Mouse (Mus musculus): ENCODE measurements around the gene Dbnl. TPM values are rescaled to one million over a fixed set of nuclear protein-coding genes. Genes with fewer than 3 reads are reported as not detected.
A peak's percentile ranks its signal among the peaks of the same experiment; 100 is the strongest.

The Dbnl gene
- 10 to 100 TPM; 69.2 to 72.2 TPM for total RNA-seq (2021)

DNA sequence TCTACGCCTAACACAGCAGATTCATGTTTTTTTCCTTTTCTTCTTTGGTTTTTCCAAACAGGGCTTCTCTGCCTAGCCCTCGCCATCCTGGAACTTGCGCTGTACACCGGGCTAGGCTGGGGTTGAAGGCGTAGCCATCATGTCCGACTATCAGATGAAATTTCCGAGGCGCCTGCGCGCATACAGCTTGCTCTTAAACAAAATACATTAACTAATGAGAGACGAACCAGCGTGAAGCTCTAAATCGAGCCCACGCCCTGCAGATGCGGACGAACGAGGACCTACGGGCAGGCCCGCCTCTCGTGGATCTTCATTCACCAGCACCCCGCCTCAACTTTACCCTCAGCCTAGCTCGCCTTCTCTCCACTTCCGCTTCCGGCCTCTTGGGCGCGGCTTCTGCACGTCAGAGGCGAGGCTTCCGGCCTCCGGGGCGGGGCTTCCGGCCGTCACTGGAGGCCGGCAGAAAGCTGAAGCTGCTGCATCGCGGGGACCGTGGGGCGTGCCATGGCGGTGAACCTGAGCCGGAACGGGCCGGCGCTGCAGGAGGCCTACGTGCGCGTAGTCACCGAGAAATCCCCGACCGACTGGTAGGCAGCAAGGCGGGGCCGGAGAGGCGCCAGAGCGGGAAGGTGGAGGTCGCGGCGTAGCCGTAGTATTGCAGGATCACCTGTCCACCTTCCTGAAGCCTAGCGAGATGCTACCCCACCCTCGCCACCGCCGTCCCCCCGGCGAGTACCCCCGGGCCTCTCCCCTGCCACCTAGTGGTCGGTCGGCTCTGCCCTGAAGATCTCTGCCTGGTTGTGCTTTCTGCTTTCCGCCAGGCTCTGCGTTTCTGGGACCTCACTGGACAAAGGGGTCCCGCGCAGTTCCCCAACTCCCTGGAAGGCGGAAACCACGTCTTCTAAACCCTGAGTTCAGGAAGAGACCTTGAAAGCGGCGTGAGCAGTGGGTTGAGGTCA, at the start of gene Dbnl:
Gene Dbnl (plus strand): TSS at position 433 of the 959 bp plus-strand sequence.
- intact Hi-C loops (cut with DNase I), result loop anchor here (5.0 kb wide), 2 partner anchors 49 to 89 kb away; partner anchors contain the start of genes Pold2 and Polm
- DNase-seq (ENCODE audit: low spot score in 2 of 2), result peak; percentile 95 to 96

DNA sequence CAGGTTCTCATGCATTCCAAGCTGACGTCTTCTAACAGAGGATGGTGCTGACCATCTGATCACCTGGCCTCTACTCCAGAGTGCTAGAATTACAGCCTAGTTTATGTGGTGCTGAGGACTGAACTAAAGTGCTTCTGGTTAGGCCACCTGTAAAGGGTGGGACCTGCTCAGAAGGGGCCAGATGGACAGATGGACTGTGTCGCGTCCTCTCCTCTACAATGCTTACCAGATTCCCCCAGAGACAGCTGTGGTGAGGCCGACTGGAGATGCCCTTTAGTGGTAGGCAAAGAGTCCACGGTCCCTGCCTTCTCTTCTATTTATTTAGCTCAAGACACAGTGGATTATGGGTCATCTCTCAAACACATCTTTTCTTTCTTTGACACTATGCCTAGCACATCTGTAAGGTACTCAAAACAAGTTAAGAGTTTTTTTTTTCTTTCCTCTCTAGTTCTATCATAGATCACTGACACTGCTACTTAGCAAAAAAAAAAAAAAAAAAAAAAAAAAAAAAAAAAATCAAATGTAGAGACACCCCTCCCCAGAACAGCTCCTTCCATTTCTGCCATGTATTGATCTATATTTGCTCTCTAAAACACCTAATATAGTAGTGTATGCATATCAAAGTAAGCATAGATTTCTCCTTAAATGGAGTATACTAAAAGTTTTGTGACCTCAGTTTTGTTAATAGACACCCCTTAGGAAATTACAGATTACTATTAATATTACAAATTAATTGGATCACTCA, 49.2 kb upstream of the Dbnl start:
- intact Hi-C loops (cut with DNase I), result no loop called here
- no peak for DNase-seq (ENCODE audit: low spot score in 2 of 2)

DNA sequence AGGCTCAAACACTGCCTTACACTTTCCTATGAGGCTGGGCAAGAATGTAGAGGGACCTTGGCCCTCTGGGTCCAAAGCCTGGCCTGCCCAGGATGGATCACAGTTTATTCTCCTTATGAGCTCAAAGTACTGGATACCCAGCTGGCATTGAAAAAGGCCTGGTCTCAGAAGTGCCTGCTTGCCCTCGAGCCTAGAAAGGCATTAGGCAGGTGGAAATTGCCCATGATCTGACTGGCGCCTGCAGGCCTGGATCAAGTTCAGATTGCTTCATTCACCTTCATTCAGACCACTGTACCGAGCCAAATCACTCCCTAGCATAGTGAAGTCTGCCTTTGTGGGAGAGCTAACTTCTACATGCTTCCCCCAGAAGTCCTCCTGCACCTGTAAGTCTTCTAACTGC, 48.4 kb upstream of the Dbnl start:
- intact Hi-C loops (cut with DNase I), result no loop called here
- DNase-seq (ENCODE audit: low spot score in 2 of 2), result no peak

DNA sequence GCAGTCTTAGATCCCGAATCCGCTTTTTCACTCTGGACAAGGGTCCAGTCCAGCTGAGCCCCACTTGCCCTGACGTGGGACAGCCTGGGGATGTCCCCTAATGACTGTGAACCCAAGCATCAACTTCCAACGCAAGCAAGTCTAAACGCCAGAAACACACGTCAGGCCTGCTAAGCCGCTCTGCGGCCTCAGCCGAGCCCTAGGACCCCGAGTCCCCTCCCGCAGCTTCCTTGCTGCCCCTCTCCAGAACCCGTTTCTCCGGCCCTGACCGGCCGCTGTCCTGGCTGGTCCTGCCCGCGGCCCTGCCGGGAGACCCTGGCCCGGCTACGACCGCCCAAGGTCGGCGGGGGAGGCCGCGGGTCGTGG, 47.7 kb upstream of the Dbnl start:
- DNase-seq (ENCODE audit: low spot score in 2 of 2), result no peak
- intact Hi-C loops (cut with DNase I), result no loop called here

DNA sequence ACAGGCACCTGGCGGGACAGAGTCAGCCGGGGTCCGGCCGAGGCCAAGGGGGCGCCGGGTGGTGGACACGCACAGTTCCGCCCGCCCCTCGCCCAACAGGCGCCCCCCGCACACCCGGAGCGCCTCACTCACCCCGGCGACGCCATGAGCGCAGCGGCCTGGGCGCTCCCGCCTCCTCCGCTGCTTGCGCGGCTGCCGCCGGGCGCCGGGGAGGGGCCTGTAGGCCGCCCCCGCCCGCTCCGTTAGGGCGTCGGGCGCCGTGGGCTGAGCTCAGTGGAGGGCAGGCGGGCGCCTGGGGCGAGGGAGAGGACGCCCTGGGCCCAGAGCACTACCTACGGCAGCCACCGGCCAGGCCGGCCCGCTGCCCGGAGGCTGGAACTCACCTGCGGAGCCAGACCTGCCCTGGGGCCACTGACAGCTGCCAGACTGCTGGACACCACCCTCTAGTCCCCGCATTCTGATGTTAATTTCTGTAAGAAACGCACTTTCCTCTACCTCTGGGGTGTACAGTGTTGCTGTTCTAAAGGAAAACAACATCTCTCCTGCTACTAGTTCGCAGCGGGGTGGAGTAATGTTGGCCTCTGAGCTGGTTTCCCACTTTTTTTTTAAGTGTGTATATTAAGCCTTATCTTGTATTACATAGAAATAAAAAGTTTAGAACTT, 47.2 kb upstream of the Dbnl start:
- intact Hi-C loops (cut with DNase I), result no loop called here
- peak; percentile 72 to 85 for DNase-seq (ENCODE audit: low spot score in 2 of 2)

DNA sequence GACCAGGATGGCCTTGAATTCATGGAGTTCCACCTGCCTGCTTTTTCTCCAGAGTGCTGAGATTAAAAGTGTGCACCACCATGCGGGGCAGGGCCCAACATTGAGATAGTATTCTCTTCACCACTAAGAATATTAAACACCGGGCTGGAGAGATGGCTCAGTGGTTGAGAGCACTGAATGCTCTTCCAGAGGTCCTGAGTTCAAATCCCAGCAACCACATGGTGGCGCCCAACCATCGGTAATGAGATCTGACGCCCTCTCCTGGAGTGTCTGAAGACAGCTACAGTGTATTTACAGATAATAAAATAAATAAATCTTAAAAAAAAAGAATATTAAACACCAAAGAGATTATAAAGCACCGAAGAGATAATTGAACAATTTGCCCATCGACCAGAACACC, 46.2 kb upstream of the Dbnl start:
- intact Hi-C loops (cut with DNase I), result no loop called here
- DNase-seq (ENCODE audit: low spot score in 2 of 2), result no peak

DNA sequence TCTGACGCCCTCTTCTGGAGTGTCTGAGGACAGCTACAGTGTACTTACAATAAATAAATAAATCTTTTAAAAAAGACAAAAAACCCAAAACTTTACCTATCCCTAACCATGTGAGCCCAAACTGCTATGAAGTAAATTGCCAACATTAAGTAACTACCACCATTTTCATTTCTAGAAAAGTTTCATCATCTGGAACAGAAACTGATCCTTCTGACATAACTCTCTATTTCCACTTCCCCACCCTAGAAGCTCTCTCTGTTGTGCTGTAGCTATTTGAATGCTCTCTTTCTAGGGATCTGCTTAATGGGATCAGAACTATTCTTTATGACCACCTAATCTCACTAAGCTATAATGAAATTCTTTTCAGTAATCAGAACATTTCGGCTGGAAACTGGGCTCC, 43.3 kb upstream of the Dbnl start:
- intact Hi-C loops (cut with DNase I), result no loop called here
- no peak for DNase-seq (ENCODE audit: low spot score in 2 of 2)

DNA sequence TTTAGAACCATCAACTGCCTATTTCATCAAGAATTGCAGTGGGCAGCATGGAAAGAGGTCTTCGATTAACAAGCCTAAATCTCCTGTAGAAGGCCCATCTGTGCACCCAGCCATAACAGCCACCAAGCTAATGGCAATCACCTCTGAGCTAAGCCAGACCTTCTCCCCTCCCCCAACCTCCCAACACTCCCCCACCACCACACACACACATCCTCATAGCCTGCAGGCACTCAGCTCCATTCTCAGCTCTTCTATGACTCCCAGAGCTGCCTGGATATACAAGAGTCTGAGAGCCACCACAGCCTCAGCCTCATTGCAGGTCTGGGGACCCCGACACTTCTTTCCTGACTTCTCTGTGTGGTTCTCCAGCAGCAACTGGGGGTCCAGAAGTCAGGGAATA, 34.5 kb upstream of the Dbnl start:
- no peak for DNase-seq (ENCODE audit: low spot score in 2 of 2)
- intact Hi-C loops (cut with DNase I), result no loop called here

DNA sequence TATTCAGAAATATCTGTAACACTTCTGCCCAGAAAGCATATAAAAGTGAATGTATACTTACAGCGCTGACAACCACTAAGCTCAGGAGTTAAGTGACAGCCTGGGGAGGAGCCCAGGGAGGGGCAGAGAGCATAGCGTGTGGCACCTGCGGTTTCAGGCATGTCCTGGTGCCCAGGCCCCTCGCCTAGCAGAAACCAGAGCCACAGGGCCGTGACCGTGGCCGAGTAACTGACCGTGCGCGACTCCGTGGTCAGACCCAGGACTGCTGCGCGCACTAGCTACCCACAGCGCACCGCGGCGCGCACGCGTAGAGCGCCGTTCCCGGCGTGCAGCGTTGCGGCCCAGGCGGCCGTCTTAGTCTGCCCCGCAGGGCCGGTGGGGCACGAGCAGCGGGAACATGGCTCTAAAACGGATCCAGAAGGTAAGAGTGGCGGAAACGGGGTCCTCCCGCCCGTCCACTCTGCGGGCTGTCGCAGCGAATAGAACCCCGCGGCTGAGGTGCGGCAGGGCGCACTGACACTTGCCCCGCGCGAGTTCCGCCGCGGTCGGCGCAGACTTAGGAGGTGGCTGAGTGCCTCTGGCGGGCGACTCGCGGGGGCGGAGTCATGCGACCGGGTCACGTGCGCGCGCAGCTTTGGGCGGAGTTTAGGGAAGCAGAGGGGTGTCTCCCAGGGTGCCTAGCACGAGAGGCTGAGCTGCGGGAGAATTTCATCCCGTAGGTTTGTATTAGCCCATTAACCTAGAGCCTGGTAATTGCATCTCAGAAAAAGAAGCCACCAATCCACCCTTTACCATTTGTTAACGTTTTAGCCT, 26.3 kb upstream of the Dbnl start, which contains the start of gene Urgcp:
Gene Urgcp (minus strand): TSS at position 557 of the 813 bp plus-strand sequence.
- DNase-seq (ENCODE audit: low spot score in 2 of 2), result peak; percentile 93
- intact Hi-C loops (cut with DNase I), result no loop called here

DNA sequence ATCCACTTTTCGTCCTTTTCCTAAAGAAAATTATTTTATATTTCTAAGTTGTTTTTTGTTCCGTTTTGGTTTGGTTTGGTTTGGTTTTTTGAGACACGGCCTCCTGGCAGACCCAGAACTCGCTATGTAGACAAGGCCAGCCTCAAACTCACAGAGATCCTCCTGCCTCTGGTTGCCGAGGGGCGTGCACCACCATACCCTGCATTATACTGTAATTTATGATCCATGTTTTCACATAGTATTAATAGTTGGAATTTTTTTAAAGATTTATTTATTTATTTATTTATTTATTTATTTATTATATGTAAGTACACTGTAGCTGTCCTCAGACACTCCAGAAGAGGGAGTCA, 25.7 kb upstream of the Dbnl start:
- DNase-seq (ENCODE audit: low spot score in 2 of 2), result no peak
- intact Hi-C loops (cut with DNase I), result no loop called here

DNA sequence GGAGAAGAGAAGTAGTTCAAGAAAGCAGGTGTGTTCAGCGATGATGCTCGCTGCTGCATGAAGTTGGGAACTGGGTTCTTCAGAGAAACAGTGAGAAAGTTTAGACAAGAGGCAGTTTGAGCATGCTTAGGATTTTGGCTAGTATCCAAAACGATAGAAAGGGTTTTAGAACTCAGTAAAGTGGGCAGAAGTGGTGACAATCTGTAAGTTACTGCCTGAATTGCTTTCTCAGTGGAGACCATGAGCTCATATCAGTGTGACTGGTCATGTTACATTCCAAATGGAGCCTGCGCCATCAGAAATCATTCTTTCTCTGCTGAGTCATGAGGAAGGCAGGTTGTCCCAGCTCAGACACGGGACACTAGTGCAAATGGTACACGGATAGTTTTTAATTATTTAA, 22.3 kb upstream of the Dbnl start:
- DNase-seq (ENCODE audit: low spot score in 2 of 2), result no peak
- intact Hi-C loops (cut with DNase I), result no loop called here

DNA sequence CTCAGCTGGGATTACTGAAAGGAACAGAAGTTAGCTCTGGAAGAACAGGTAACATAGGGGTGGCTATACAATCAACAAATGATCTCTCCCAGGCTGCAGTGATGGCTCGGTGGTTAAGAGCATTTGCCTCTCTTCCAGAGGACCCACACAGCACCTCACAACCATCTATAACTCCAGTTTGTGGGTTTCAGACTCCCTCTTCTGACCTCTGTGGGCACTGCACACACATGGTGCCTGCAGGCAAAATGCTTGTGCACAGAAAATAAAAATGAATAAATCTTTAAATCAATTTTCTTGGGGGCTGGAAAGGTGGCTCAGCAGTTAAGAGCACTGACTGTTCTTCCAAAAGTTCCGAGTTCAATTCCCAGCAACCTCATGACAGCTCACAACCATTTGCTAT, 9.8 kb upstream of the Dbnl start:
- DNase-seq (ENCODE audit: low spot score in 2 of 2), result no peak
- intact Hi-C loops (cut with DNase I), result no loop called here

DNA sequence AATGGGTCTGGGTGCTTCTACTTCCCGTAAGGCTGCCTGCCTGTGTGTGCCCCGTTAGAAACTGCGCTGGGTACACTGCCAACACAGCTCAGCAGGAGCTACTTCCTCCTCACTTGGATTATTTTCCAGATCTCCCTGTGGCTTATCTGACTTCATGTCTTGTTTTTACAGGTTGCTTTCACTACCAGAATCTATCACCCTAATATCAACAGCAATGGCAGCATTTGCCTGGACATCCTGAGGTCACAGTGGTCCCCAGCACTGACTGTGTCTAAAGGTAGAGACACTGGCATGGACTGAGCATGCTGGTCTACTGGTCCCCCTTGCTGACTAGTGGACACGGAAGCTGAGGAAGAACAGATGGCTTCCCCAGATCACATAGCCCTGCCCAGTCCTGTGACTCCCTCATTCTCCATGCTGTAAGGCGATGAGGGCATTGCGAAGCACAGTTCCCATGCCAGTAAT, 8.2 kb upstream of the Dbnl start:
- DNase-seq (ENCODE audit: low spot score in 2 of 2), result no peak
- intact Hi-C loops (cut with DNase I), result no loop called here

DNA sequence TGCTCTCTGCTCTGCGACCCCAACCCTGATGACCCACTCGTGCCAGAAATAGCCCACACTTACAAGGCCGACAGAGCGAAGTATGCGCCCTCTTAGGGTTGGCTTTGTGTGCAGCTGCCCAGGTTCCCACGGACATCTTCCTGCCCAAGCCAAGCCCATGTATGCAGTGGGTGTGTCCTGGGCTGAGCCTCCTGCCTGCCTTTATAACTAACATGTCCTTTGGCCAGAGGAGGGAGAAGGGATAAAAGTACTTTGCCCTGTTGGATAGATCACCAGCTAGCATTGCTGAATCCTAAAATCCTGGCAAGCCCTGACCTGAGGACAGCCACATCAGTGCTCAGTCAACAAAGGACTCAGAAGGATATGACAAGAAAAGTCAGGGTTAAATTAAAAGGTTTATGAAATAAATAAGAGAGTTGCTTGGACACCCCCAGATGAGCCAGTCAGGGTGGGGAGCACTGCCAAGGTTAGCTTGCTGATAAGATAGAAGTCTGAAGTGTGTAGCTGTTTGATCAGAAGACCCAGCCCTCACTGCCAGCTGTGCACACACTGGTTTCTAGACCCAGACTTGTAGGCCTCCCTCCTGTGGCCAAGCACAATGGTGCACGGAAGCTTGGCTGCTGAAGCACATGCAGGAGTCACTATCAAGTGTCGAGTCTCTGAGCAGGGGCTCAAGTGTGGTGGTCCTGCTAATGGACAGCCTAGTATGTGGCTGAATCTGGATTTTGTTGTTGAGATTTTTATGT, 5.9 kb upstream of the Dbnl start:
- no peak for DNase-seq (ENCODE audit: low spot score in 2 of 2)
- intact Hi-C loops (cut with DNase I), result no loop called here

DNA sequence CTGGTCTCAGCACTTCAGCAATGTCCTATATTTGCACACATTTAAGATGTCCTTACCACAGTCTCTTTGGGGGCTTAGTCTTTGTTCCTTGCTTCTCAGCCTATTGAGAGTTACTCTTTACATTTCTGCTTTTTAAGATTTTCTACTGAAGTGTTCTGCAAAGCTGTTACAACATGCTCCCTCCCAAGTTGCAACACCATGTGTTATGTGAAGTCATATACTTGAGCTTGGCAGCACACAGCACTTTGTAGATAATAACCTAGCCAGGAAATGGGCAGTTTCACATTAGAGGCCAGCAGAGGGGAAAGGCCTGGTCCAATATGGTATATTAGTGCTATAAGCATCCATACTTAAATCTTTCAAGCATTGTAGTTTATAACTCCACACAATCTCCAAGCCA, 2.6 kb upstream of the Dbnl start:
- DNase-seq (ENCODE audit: low spot score in 2 of 2), result no peak
- intact Hi-C loops (cut with DNase I), result loop anchor here (5.0 kb wide), 2 partner anchors 52 to 92 kb away; partner anchors contain the start of genes Pold2 and Polm

DNA sequence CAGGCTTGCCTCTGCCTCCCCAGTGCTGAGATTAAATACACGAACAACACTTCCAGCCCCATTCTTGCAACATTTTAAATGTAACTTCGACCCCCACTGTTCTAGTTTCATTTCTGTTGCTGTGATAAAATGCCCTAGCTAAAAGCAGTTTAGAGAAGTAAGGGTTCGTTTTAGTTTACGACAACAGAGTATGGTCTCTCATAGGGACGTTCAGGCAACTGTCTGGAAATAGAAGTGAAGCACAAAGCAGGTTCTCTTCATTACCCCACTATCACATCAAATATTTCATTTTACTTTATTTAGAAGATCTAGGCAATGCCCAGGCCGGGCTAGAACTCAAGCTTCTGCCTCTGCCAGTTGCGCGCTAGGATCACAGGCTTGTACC, 625 bp upstream of the Dbnl start:
- DNase-seq (ENCODE audit: low spot score in 2 of 2), result no peak
- intact Hi-C loops (cut with DNase I), result loop anchor here (5.0 kb wide), 2 partner anchors 50 to 90 kb away; partner anchors contain the start of genes Pold2 and Polm

DNA sequence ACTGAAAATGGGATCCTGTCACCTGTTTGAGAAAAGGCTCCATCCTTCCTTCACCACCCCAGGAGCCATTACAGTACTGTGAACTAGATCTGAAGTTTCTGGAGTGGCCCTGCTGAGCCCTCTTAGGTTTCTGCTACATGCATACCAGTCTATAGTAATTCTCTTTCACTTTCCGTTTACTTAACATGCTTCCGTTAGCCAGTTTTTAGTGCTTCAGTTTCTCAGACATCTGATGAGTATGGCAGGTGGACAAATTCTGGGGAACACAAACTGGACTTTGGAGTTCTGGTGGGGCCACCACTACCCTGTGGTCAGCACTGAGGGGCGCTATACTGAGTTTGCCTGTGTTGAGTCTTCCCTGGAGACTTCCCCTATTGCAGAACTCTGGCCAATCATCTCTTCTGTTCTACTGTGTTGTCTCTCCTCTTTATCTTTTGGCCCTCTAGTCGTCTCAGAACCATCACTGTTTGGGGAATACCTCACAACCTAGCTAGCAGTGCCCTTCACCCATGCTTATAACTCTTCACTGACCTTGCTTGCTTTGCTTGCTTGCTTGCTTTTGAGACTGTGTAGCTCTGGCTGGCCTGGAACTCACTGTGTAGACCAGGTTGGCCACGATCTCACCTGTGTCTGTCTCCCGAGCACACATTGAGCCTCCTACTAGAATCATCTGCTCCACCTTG, 924 bp downstream of the Dbnl start:
- DNase-seq (ENCODE audit: low spot score in 2 of 2), result no peak
- intact Hi-C loops (cut with DNase I), result loop anchor here (5.0 kb wide), 2 partner anchors 48 to 88 kb away; partner anchors contain the start of genes Pold2 and Polm

DNA sequence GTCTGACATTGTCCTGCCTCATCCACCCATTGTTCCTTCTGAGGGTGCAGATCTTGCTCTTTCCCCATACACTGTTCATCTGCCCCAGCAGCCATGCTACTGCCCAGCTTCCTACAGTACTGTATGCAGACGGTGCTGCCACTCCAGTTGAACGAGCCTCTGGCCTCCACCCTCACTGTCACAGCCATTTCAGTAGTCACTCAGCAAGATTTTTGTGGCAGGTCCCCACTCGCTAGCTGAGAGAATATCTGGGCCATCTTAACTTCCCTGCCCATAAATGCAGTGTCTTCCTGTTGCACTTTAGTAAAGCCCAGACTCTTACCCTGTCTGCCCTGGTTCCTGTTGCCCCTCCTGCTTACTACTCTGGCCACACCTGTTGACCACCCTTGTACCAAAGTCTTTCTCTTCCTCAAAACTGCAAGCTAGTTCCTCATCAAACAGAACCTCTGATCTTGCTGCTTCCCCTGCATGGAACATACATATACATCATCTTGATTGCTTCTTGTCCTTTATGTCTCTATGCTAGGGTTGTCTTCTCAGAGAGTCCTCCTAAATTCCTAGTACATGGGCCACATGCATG, 1.6 kb downstream of the Dbnl start:
- no peak for DNase-seq (ENCODE audit: low spot score in 2 of 2)
- intact Hi-C loops (cut with DNase I), result loop anchor here (5.0 kb wide), 2 partner anchors 47 to 87 kb away; partner anchors contain the start of genes Pold2 and Polm
